Mouse (Mus musculus) frontal cortex, adult (tissue): ENCODE data around the gene Thtpa.

Experiments used
- ATAC-seq: cut with Nextera tagmentation; 2 replicates; pipeline ENCODE4 v1.9.2; 2017; ENCODE audit warnings: mild to moderate bottlenecking, moderate library complexity, mixed read lengths; ENCODE audit not compliant: low TSS enrichment

Gene Thtpa

DNA sequence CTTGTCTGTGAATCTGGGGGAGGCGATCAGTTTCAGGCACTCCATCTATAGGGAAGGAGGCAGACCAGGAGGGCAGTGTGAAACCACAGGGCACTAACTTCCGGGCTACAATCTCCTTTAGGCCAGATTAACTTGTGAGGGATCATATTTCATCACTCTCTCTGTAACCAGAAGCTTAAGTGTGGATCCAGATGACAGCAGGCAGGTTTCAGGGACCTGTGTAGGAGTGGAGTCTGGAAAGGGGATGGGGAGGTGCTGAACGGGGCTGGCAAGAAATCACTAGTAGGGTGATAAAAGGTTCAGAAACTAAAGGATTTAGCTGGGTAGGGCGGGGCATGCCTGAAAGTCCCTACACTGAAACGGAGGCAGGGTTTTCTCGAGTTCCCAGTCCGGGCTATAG is 10.8 kb downstream of the Thtpa start:
- no peak for ATAC-seq

DNA sequence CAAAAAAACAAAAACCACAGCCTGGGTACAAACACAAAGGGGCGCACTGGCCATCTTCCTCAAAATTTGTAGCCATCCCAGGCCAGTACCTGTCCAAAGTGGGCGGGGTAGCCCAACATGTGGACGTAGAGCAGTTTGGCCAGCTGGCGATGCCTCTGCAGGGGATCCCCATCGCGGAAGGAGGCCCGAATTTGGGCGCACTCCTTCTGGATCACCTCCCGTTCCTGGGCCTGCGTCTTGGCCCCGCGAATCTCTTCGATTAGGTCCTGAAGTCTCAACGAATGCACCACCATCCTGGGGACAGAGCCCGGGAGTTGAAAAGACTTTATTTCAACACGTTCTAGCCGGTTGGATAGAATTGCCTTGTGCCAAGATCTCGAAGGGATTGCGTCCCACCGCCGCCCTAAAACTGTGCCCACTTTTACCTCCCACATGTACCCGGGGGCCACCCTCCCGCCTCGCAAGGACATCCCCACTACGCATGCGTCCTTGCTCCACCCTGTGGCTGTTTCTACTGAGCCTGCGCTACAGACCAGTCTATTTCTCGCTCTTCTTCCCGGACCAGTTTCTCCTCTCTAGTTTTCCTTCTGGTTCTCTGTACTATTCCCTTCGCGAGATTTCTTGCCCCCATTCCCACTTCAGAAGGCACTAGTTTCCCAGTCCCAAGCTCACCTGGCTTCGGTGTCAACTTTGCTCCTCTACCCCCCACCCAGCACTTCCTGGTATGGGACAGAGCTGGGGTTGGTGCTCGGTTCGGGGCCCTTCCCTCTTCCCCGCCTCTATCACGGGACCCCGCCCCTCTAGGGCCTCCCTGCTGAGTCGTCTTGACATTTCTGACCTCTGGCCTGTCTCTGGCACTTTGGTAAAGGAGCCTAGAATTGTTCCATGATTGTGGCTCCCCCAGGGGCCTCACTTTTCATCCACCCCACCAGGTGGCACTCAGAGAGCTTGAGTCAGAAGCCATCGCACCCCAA is 11.5 kb downstream of the Thtpa start, which contains the start of gene Ap1g2:
Gene Ap1g2, minus strand, starts transcription at position 758 of the 974 bp plus-strand sequence.
- peak; percentile 50 for ATAC-seq

- ATAC-seq: no peak
These were observed 12.4 kb downstream of the Thtpa start for GRCm38 (mm10) chr14:55106990-55107389.

- ATAC-seq: peak; percentile 60
These were observed 13.8 kb downstream of the Thtpa start for GRCm38 (mm10) chr14:55108202-55108870.

- ATAC-seq: no peak
These were observed 14.7 kb downstream of the Thtpa start for GRCm38 (mm10) chr14:55109048-55109873.

DNA sequence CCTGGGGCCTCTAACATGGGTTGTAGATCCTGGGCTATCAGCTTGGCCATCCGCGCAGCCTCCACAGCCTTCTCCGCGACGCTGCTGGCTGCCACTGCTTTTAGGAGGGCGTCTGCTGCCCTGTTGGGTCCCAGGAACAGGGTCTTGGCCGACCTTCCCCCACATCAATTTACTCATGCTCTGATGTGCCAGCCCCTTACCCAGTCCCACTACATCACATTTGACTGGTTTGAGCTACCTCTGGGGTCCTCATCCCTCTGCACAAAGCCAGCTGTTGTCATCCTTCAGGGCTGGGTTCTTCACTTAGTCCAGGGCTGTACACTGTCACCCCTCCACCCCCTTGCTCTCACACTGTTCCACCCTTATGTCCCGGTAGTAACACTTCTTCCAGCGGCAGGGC is 15.5 kb downstream of the Thtpa start:
- ATAC-seq: no peak

- ATAC-seq: no peak
These were observed 17.1 kb downstream of the Thtpa start for GRCm38 (mm10) chr14:55111720-55112119.

DNA sequence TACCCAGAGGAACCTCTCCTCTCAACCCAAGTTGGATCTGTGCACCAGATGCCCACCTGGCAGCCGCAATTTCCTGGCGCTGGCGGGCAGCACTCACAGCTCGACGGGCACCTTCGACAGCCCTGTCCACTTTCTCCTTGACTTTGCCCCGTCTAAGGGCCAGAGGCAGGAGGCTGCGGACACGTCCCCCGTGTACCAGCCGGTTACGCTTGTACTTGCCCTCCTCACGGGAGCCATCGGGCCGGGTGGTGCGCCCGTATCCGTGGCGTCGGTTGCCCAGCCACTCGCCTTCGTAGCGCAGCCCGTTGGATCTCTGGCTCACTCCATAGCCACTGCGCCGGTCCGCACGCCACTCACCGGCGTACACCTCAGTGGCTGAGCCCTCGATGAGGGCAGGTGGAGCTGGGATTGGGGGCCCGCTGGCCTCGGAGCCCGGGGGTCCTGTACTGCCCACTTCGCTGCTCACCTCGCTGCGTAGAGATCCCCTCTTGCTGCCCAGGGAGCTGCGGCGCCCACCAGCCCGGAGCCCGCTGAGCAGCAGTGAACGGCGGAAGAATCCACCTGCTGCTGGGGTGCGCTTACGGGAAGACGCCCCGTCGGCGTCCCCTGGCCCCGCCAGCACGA is 18.9 kb downstream of the Thtpa start:
- ATAC-seq: no peak

DNA sequence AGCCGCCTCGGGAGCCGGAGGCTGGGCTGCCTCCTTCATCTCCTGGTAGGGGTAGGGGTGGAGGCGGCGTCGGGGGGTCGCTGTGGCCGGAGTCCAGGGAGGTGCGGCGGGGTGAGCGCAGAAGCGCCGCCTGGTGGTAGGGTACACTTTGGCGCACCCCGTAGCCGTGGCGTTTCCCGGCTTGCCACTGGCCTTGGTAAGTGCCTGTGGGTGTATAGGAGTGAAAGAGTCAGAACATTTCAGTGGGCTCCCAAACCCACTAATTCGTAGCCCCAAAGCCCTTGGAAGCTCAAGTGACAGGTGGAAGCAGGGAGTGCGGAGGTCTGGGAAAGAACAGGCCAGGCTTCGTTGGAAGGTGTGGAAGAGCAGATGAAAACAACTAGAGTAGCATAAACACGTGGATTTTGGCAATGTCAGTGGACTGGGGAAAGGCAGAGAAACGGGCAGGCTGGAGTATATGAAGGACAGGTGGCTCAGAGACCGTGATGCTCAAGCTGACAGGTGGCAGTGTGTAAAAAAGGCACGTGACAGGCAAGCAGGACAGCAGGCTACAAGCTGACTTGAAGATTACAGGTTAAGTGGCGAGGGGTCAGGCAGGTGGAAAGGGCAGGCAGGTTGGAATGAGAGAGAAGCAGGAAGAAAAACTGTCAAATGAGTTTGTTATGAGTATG is 19.5 kb downstream of the Thtpa start:
- no peak for ATAC-seq

DNA sequence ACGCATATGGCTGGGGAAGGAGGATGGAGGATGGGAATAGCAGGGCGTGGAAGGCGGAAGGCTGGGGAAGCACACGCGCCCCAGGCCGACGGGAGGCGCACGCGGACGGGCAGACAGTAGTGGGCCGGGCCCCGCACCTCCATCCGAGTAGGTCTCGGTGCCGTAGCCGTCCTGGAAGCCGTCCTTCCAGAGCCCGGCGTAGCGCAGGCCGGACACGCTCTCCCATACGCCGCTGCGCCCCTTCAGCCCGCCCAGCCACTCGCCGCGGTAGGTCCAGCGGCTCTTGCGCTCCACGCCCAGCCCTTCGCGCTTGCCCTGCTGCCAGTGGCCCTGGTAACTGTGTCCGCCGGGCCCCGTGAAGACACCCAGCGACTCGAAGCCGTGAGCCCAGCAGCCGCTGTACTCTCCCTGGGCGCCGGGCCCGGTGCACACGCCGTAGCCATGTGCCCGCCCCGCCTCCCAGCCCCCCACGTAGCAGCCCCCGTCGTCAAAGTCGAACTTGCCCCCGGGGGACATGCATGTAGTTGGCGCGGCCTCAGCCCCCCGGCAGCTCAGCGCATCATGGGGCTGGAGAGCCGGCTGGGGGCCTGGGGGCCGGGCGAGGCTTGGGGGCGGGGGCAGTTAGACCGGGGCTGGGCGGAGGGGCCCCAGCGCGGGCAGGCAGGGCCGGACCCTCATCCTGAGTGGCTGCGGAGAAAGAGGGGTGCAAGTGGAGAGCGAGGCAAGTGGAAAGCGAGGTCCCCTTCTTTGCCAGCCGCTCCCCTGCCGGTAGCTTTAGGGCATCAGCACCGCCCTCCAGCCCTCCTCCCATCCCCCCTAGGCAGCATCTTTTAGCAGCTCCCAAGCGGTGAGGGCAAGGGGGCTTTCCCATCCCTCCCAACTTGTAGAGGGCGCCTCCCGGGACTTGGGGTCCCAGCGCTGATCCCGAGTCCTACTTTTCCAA is 20.4 kb downstream of the Thtpa start:
- ATAC-seq: peak; percentile 31

DNA sequence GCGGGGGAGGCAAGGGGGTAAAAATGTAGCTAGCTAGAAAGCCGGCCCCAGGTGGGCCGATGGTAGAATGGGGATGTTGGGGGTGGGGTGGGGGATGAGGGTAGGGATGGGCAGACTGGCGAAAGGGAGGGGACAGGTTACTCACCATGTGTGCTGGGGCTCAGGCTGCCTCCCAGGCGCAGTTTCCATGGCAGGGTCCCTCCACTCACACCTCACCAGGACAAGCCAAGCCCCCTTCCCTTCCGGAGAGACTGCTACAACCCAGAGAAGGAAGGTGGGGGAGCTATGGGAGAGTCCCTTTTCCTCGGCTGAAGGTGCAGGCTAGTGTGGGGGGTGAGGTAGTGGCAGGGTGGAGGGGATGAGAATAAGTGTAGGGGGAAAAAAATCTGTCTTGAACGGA is 21.3 kb downstream of the Thtpa start:
- ATAC-seq: peak; percentile 4; the same call in 1 of the 2 replicates

DNA sequence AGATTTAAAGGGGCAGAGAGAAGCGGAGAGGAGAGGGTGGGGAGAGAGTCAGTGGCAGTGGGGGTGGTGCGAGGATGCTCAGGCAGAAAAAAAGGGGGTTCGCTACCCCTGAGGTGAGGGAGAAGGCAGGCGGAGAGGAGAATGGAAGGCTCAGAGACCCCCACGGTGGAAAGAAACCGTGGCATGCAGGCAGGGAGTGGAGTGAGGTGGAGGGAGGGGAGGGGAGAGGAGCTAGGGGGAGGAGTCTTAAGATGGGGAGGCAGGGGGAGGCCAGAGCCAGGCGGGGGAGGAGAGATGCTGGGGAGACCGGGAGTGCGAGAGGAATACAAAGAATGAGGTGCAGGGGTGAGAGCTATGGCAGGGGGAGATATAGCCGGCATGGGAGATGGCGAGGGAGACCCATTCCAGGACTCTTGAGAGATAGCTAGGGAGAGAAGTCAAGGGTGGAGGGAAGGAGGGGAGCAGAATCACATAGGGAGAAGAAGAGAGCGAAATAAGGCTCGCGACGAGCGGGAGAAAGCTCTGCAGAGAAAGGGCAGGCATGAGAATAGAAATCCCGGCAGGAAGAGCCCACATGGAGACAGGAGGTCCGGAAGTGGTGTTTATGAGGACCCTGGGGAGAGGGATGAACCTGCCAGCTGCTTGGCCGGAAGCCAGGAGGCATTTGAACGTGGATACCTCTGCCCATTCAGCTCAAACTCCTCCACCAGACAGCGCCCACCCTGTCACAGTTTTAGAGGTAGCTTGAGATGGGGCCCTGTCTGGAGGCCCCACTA is 22.0 kb downstream of the Thtpa start, which contains the start of gene Jph4:
Gene Jph4, minus strand, starts transcription at position 511 of the 776 bp plus-strand sequence.
- peak; percentile 50 for ATAC-seq

DNA sequence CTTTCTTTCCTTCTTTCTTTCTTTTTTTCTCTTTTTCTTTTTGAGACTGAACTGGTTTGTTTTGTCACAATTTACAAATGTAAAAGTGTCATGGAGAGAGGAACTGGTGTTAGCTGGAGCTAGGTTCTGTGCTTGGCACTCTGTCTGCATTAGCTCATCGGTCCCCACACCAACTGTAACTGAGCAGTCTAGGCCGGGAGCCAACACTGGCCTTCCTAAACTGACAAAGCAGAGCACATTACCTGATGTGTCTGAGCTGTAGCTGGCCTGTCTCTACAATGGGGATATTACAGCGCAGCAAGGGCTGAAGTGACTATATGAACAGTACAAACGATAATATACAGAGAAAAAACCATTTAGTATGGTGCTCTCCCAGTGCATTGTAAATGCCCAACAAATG is 24.3 kb downstream of the Thtpa start:
- no peak for ATAC-seq

DNA sequence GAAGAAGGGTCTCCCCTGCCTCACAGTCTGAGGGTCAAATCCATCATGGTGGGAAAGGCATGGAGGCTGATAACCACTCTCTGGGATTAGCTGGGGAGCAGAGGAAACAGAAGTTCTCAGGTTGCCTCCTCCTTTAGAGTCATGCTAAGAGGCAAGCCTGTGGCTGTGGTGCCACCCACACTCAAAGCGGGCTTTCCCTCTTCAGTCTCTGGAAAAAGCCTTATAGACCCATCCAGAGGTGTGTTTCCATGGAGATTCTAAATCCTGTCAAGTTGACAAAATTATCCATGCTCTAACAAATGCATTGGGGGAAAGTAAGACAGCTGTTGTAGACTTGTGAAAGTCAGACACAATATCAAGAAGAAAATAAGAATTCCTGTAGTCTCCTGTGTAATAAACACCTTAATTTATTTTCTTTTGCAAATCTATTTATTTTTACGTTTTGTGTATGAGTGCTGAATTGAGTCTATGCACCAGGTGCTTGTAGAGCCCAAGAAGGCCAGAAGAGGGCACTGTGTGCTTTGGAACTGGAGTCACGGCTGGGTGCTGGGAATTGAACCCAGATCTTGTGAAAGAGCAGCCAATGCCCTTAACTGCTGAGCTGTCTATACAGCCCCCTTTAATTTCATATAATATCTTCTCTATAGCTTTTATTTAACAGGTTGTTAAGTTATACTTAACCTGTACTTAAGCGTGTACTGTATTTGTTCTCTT is 25.0 kb downstream of the Thtpa start:
- peak; percentile 7; the same call in 1 of the 2 replicates for ATAC-seq

- peak; percentile 36 for ATAC-seq
These were observed 27.4 kb downstream of the Thtpa start for GRCm38 (mm10) chr14:55121947-55122346.

DNA sequence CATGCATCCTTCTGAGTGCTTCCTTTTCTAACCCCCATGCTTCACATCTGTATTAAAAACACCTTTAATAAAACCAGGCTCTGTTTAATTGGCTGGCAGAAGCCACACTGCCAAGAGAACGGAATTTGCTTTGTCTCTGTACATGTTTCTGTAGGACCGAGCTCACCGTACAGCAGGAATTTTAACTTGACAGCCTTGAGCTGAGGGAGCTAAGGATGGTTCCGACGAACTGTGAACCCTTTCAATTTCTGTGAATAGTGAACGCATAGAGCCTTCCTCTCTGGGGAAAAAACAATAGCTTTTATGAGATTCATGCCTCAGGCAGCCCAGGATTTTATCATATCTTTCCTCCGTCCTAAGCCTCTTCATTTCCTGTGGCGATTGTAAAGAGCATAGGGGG is 27.8 kb downstream of the Thtpa start:
- ATAC-seq: no peak

DNA sequence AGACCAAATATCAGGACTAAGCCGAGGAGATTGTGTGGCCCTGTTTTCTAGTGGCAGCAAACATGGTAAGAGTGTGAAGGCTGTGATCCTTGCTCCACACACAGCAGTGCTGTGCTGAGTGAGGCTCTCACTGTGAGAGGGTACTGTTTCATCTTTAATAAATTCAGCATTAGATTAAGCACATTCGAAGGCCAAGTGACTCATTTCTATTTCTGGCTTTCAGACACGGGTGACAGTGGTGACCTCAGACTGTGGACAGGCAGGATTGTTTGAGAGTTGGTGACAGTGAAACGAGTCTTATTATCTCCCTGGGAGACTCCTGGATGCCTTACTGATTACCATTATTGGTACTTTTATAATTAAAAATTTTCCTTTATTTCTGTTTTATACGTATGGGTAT is 31.1 kb downstream of the Thtpa start:
- ATAC-seq: no peak

GRCm38 (mm10) chr14:55126521-55126920 is 31.9 kb downstream of the Thtpa start:
- ATAC-seq: peak; percentile 66
